Mouse (Mus musculus): ENCODE data around the gene Flrt1. TPM values are rescaled to one million over a fixed set of nuclear protein-coding genes. Genes with fewer than 3 reads are reported as not detected.

Gene Flrt1
- polyA plus RNA-seq, 1 experiment from 2014 or later: 9.2 TPM

- H3K4me2 ChIP-seq (replicated peaks; ENCODE audit: low read depth, low read length): no peak overlapping the region
- WGBS: 40% methylated on average over 14 of the region's 14 CpGs
These were observed 8.0 kb upstream of the Flrt1 start for GRCm38 (mm10) chr19:7113574-7113973.

GRCm38 (mm10) chr19:7112628-7113027, 7.1 kb upstream of the Flrt1 start:
- Histone ChIP-seq H3K36me3 (ENCODE audit: control insufficient read depth, insufficient read depth, low read length) (no peaks in the 10 kb centered on the region), H3K27me3 (ENCODE audit: control insufficient read depth, insufficient read depth, low read length) (no peaks in the 10 kb centered on the region), H3K4me3 (ENCODE audit: low read depth, low read length) (no peak overlapping the region), H3K27ac (ENCODE audit: low read length) (no peak overlapping the region), H3K9ac (replicated peaks; ENCODE audit: low read depth, low read length) (no peak overlapping the region), H3K9me3 (ENCODE audit: control insufficient read depth, low read depth, low read length) (no peaks in the 10 kb centered on the region), H3K4me1 (ENCODE audit: control insufficient read depth, insufficient read depth, low read length) (peaks cover 25% of the 10 kb centered on the region), H3K4me2 (replicated peaks; ENCODE audit: low read depth, low read length) (no peak overlapping the region)
- 48% methylated on average over 3 of the region's 3 CpGs for WGBS
- ATAC-seq (ENCODE audit: insufficient number of reproducible peaks, insufficient read depth, low FRiP score, low read depth): no peak

More at GRCm38 (mm10) chr19:7113574-7113973, 8.0 kb upstream of the Flrt1 start:
- H3K9ac ChIP-seq (replicated peaks; ENCODE audit: low read depth, low read length): no peak overlapping the region
- no peaks in the 10 kb centered on the region for H3K9me3 ChIP-seq (ENCODE audit: control insufficient read depth, low read depth, low read length)
- peak overlapping the region; percentile 39; the same call in 1 of the 2 replicates for H3K27ac ChIP-seq (ENCODE audit: low read length)
- ATAC-seq (ENCODE audit: insufficient number of reproducible peaks, insufficient read depth, low FRiP score, low read depth): no peak
- H3K27me3 ChIP-seq (ENCODE audit: control insufficient read depth, insufficient read depth, low read length): no peaks in the 10 kb centered on the region
- H3K36me3 ChIP-seq (ENCODE audit: control insufficient read depth, insufficient read depth, low read length): no peaks in the 10 kb centered on the region
- no peak overlapping the region for H3K4me3 ChIP-seq (ENCODE audit: low read depth, low read length)
- H3K4me1 ChIP-seq (ENCODE audit: control insufficient read depth, insufficient read depth, low read length): peaks cover 25% of the 10 kb centered on the region

- Histone ChIP-seq H3K9me3 (ENCODE audit: control insufficient read depth, low read depth, low read length) (no peaks in the 10 kb centered on the region), H3K9ac (replicated peaks; ENCODE audit: low read depth, low read length) (no peak overlapping the region), H3K4me3 (ENCODE audit: low read depth, low read length) (no peak overlapping the region), H3K4me2 (replicated peaks; ENCODE audit: low read depth, low read length) (no peak overlapping the region), H3K4me1 (ENCODE audit: control insufficient read depth, insufficient read depth, low read length) (peaks cover 25% of the 10 kb centered on the region), H3K27ac (ENCODE audit: low read length) (no peak overlapping the region), H3K27me3 (ENCODE audit: control insufficient read depth, insufficient read depth, low read length) (no peaks in the 10 kb centered on the region), H3K36me3 (ENCODE audit: control insufficient read depth, insufficient read depth, low read length) (no peaks in the 10 kb centered on the region)
- no peak for ATAC-seq (ENCODE audit: insufficient number of reproducible peaks, insufficient read depth, low FRiP score, low read depth)
- WGBS: 89% methylated on average over 4 of the region's 4 CpGs
These were observed 6.2 kb upstream of the Flrt1 start for GRCm38 (mm10) chr19:7111710-7112109.

- no peak for ATAC-seq (ENCODE audit: insufficient number of reproducible peaks, insufficient read depth, low FRiP score, low read depth)
- Histone ChIP-seq H3K4me2 (replicated peaks; ENCODE audit: low read depth, low read length) (no peak overlapping the region), H3K27ac (ENCODE audit: low read length) (no peak overlapping the region; the same call in 1 of the 2 replicates), H3K9ac (replicated peaks; ENCODE audit: low read depth, low read length) (no peak overlapping the region), H3K36me3 (ENCODE audit: control insufficient read depth, insufficient read depth, low read length) (no peaks in the 10 kb centered on the region), H3K4me1 (ENCODE audit: control insufficient read depth, insufficient read depth, low read length) (peaks cover 25% of the 10 kb centered on the region), H3K4me3 (ENCODE audit: low read depth, low read length) (no peak overlapping the region), H3K27me3 (ENCODE audit: control insufficient read depth, insufficient read depth, low read length) (no peaks in the 10 kb centered on the region), H3K9me3 (ENCODE audit: control insufficient read depth, low read depth, low read length) (no peaks in the 10 kb centered on the region)
- WGBS: 86% methylated on average over 6 of the region's 6 CpGs
These were observed 5.8 kb upstream of the Flrt1 start for GRCm38 (mm10) chr19:7111309-7111708.

- Histone ChIP-seq H3K9ac (replicated peaks; ENCODE audit: low read depth, low read length) (no peak overlapping the region), H3K27me3 (ENCODE audit: control insufficient read depth, insufficient read depth, low read length) (no peaks in the 10 kb centered on the region), H3K27ac (ENCODE audit: low read length) (no peak overlapping the region; the same call in 1 of the 2 replicates), H3K9me3 (ENCODE audit: control insufficient read depth, low read depth, low read length) (no peaks in the 10 kb centered on the region), H3K4me1 (ENCODE audit: control insufficient read depth, insufficient read depth, low read length) (peaks cover 25% of the 10 kb centered on the region), H3K4me2 (replicated peaks; ENCODE audit: low read depth, low read length) (no peak overlapping the region), H3K4me3 (ENCODE audit: low read depth, low read length) (no peak overlapping the region), H3K36me3 (ENCODE audit: control insufficient read depth, insufficient read depth, low read length) (no peaks in the 10 kb centered on the region)
- WGBS: 44% methylated on average over 6 of the region's 6 CpGs
- ATAC-seq (ENCODE audit: insufficient number of reproducible peaks, insufficient read depth, low FRiP score, low read depth): no peak
These were observed 5.3 kb upstream of the Flrt1 start for GRCm38 (mm10) chr19:7110875-7111274.

GRCm38 (mm10) chr19:7110097-7110496, 4.6 kb upstream of the Flrt1 start:
- Histone ChIP-seq H3K4me3 (ENCODE audit: low read depth, low read length) (no peak overlapping the region), H3K36me3 (ENCODE audit: control insufficient read depth, insufficient read depth, low read length) (no peaks in the 10 kb centered on the region), H3K27me3 (ENCODE audit: control insufficient read depth, insufficient read depth, low read length) (no peaks in the 10 kb centered on the region), H3K9ac (replicated peaks; ENCODE audit: low read depth, low read length) (no peak overlapping the region), H3K4me2 (replicated peaks; ENCODE audit: low read depth, low read length) (no peak overlapping the region), H3K9me3 (ENCODE audit: control insufficient read depth, low read depth, low read length) (no peaks in the 10 kb centered on the region), H3K4me1 (ENCODE audit: control insufficient read depth, insufficient read depth, low read length) (peaks cover 25% of the 10 kb centered on the region), H3K27ac (ENCODE audit: low read length) (no peak overlapping the region; the same call in 1 of the 2 replicates)
- 16% methylated on average over 5 of the region's 5 CpGs for whole genome bisulfite sequencing
- ATAC-seq (ENCODE audit: insufficient number of reproducible peaks, insufficient read depth, low FRiP score, low read depth): no peak

- no peak overlapping the region for H3K27ac ChIP-seq (ENCODE audit: low read length)
- 61% methylated on average over 6 of the region's 6 CpGs for WGBS
- no peaks in the 10 kb centered on the region for H3K9me3 ChIP-seq (ENCODE audit: control insufficient read depth, low read depth, low read length)
- no peaks in the 10 kb centered on the region for H3K27me3 ChIP-seq (ENCODE audit: control insufficient read depth, insufficient read depth, low read length)
- H3K4me1 ChIP-seq (ENCODE audit: control insufficient read depth, insufficient read depth, low read length): peaks cover 32% of the 10 kb centered on the region
- ATAC-seq (ENCODE audit: insufficient number of reproducible peaks, insufficient read depth, low FRiP score, low read depth): no peak
- no peak overlapping the region for H3K4me2 ChIP-seq (replicated peaks; ENCODE audit: low read depth, low read length)
- no peaks in the 10 kb centered on the region for H3K36me3 ChIP-seq (ENCODE audit: control insufficient read depth, insufficient read depth, low read length)
- H3K4me3 ChIP-seq (ENCODE audit: low read depth, low read length): no peak overlapping the region
- H3K9ac ChIP-seq (replicated peaks; ENCODE audit: low read depth, low read length): no peak overlapping the region
These were observed 2.8 kb upstream of the Flrt1 start for GRCm38 (mm10) chr19:7108114-7108905.

- no peak for ATAC-seq (ENCODE audit: insufficient number of reproducible peaks, insufficient read depth, low FRiP score, low read depth)
- Histone ChIP-seq H3K27ac (ENCODE audit: low read length) (no peak overlapping the region), H3K4me3 (ENCODE audit: low read depth, low read length) (no peak overlapping the region), H3K4me2 (replicated peaks; ENCODE audit: low read depth, low read length) (no peak overlapping the region), H3K27me3 (ENCODE audit: control insufficient read depth, insufficient read depth, low read length) (no peaks in the 10 kb centered on the region), H3K36me3 (ENCODE audit: control insufficient read depth, insufficient read depth, low read length) (no peaks in the 10 kb centered on the region), H3K4me1 (ENCODE audit: control insufficient read depth, insufficient read depth, low read length) (peaks cover 34% of the 10 kb centered on the region), H3K9ac (replicated peaks; ENCODE audit: low read depth, low read length) (no peak overlapping the region), H3K9me3 (ENCODE audit: control insufficient read depth, low read depth, low read length) (no peaks in the 10 kb centered on the region)
- WGBS: 71% methylated on average over 4 of the region's 4 CpGs
These were observed 1.6 kb upstream of the Flrt1 start for GRCm38 (mm10) chr19:7107174-7107573.

GRCm38 (mm10) chr19:7106566-7106965, 1.0 kb upstream of the Flrt1 start:
- Histone ChIP-seq H3K27me3 (ENCODE audit: control insufficient read depth, insufficient read depth, low read length) (no peaks in the 10 kb centered on the region), H3K36me3 (ENCODE audit: control insufficient read depth, insufficient read depth, low read length) (no peaks in the 10 kb centered on the region), H3K9me3 (ENCODE audit: control insufficient read depth, low read depth, low read length) (no peaks in the 10 kb centered on the region), H3K27ac (ENCODE audit: low read length) (no peak overlapping the region), H3K4me1 (ENCODE audit: control insufficient read depth, insufficient read depth, low read length) (peaks cover 34% of the 10 kb centered on the region), H3K4me2 (replicated peaks; ENCODE audit: low read depth, low read length) (no peak overlapping the region), H3K9ac (replicated peaks; ENCODE audit: low read depth, low read length) (no peak overlapping the region), H3K4me3 (ENCODE audit: low read depth, low read length) (no peak overlapping the region)
- ATAC-seq (ENCODE audit: insufficient number of reproducible peaks, insufficient read depth, low FRiP score, low read depth): no peak
- 81% methylated on average over 2 of the region's 2 CpGs for WGBS
